19 mouse cellular contexts compared by ENCODE assay signal in genomic region chr3:89798518-89798917, GRCm38 (mm10). TPM values are rescaled to one million over a fixed set of nuclear protein-coding genes. Genes with fewer than 3 reads are reported as not detected.
"Had no signal": no experiment of that assay in that cellular context is flagged by ENCODE, and none has a peak within 500 bp of the region (broad histone marks: within the 10 kb centered on the region; RNA-seq: fewer than 3 reads in every experiment).

No protein-coding gene starts in this region.

- ATAC-seq: midbrain, embryonic 13.5 days; midbrain, embryonic 16.5 days had no signal

- H3K9ac ChIP-seq: liver, embryonic 13.5 days; midbrain, embryonic 13.5 days; neural tube, embryonic 13.5 days had no signal

- DNase-seq: kidney, adult 2 months; kidney, postnatal 10 days; kidney, postnatal 36 days; layer of hippocampus, postnatal 36 days; liver, embryonic 13.5 days; lung, adult 2 months; lung, postnatal 14 days; lung, postnatal 4 days; retina, postnatal 1 day; right cerebral cortex, postnatal 25 days; spleen, adult 18-20 months; thymus, postnatal 25 days had no signal

- H3K4me2 ChIP-seq: liver, embryonic 13.5 days; midbrain, embryonic 13.5 days; neural tube, embryonic 13.5 days had no signal

- H3K27me3 ChIP-seq: liver, embryonic 13.5 days; midbrain, embryonic 13.5 days; neural tube, embryonic 13.5 days had no signal

- H3K27ac ChIP-seq: left cerebral cortex, adult 2 months; liver, embryonic 13.5 days; midbrain, embryonic 13.5 days; neural tube, embryonic 13.5 days had no signal

- H3K9me3 ChIP-seq: liver, embryonic 13.5 days; midbrain, embryonic 13.5 days; neural tube, embryonic 13.5 days had no signal

- H3K4me3 ChIP-seq: left cerebral cortex, adult 2 months; liver, embryonic 13.5 days; midbrain, embryonic 13.5 days; myocyte; neural tube, embryonic 13.5 days had no signal

- H3K36me3 ChIP-seq: liver, embryonic 13.5 days; midbrain, embryonic 13.5 days; neural tube, embryonic 13.5 days had no signal

RNA-seq across cellular contexts. Expression of gene She, which starts 32.7 kb away (rescaled TPM):
- total RNA-seq: megakaryocyte, adult 5-6 weeks; monocyte, adult 5-6 weeks had no signal
- polyA plus RNA-seq: myocyte had no signal
